Mouse (Mus musculus): ENCODE measurements at regions not wholly inside any gene's neighbourhood (a gene's known extent, or its start where the extent isn't known, plus 50 kb on each side); places are given as distances from the start of the nearest gene placed in this dataset.

DNA sequence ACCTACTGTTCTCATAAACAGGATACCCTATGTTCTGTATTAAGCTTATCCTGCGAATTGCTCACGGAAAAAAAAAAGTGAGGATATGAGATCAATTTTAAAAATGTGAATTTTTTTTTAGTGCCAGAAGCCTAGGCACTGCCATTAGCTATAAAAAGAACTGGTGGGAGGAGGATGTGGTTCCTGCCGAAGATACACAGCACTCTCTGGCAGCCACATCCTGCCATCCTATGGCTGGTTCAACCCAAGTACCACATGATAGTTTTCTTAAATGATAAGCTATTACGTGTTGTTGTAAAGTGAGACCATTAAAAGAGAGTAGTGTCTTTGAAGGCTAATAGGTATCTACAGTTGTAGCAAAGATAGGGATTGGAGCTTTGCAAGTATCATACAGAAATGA lies 58.2 kb upstream of the Ppp3ca start:
- no peak for DNase-seq (ENCODE audit: low spot score)

DNA sequence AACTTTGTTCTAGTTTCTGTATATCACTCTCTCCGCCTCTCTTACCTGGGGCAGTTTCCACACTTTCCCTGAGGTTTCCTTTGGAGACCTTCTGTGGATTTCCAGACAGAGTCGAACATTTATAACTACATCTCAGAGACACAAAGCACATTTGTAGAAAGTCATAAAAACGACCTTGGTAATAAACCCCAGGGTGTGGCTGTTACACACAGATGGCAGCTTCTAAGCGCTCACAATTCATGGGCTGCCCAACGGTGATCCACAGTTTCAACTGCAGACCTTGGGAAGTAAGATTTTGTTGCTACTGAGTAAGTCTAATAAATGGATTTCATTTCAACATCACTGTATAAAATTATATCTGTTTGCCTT lies 59.4 kb upstream of the Ppp3ca start:
- DNase-seq (ENCODE audit: low spot score), result no peak

DNA sequence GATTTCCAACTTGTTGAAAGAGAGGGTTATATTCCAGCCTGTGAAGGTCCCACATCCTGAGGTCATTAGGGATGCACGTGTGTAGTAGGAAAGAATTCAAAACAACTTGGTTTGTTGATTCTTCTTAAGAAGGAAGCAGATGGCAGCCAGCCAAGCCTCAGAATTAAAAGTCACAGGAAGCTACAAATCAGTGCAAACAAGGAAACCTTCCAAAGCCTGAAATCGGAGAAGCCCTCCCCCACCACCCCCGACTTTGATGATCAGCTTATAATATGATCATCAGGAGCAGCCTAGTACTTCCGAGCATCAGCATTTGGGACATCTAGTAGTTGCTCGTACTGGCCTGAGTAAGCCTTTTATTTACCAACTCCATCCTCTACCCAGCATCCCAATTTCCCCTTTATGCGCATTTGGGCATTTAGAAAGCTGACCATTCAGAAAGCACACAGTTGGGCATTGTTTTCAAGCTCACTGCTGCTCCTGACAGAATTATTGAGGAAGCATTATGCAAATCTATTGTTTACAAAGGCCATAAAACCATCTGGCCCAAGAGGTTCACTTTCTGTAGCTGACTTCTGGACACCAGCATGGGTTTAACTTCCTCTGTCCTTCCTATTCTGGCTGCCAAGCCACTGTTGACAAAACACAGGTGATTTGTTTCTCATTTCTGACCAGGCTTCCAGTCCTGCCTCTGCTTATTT lies 59.9 kb upstream of the Ppp3ca start:
- DNase-seq (ENCODE audit: low spot score), result peak; percentile 40

DNA sequence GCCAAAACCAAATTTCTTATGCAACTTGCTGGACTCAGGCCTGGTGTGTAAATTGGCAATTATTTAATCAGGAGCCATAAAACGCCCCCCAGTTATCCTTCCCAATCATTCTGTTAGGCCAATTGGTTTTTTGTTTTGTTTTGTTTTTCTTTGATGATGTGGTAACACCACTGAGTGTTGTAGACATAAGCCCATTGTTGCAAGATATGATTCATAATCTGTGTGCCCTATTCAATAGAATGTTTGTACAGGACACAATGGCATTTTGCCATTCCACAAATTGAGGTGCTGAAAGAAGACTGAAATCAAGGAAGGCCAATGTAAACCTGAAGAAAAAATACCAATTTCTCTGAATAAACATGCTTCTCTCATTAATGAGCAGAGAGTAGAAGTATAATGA lies 68.2 kb upstream of the Ppp3ca start:
- no peak for DNase-seq (ENCODE audit: low spot score)

DNA sequence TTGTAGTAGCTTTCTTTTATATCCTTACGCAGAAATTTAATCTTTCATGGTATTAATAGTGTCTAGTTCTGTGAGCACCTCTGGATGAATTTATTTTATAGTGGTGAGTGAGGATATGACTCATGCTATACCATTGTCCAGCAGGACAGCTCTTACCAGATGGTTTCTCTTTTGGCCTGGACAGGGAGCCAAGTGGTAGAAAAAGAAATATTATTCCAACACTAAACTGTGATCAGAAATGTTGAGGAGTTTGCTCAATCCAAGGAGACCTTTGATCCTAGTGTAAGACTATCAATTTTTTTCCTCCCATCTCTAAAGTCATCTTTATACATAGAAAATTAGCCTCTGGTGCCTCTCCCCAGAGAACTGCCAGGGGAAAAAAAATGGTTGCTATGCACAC lies 86.0 kb upstream of the Ppp3ca start:
- no peak for DNase-seq (ENCODE audit: low spot score)

DNA sequence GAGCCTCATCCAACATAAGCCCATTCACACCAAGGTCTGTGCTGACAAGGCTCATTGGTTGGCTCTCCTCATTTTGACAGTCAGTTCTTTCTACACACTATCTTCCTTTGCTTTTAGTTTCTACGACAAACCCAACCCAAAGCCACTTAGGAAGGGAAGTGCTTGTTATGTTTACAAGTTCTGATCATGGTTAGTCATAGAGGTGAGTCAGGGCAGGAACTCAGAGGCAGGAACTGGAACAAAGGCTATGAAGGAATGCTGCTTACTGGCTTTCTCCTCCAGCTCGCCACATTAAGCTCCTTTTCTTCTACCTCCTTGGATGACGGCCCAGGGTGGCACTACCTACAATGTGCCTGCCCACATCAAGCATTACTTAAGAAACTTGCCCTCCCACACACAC lies 91.9 kb upstream of the Ppp3ca start:
- no peak for DNase-seq (ENCODE audit: low spot score)

DNA sequence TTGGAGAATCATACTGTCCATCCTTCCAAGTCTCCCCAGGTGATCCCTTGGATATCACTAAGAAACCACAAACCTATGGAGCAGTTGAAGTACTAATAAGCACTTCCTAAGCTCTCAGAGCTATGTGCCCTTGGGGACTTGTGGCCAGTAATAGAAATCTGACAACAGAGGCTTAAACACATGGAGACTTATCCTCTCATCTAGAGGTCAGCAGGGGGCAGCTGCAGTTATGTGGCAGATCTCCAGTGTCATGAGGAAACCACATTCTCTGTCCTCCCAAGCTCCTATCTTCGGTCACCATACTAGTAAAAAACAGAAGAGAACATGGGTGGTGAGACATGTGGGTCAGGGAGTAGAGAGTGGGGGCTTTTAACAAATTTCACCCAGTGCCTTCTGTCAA lies 99.4 kb upstream of the Ppp3ca start:
- DNase-seq (ENCODE audit: low spot score), result no peak

DNA sequence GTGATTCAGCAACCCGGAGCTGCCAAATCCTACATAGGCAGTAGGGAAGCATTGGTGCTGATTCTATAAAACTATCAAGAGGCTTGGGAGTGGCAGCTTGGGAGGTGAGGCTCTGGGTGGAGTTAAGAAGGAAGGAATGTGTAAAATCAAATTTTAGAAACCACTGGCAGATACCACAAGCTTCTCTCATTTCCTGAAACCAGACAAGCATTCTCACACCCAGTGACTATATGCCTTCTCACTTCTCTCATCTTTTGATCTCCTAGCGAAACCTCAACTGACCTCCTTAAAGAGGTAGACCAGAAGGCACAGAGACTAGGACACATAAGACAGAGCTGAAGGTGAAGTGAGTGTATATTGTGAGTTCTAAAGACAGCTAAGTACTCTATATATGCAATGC lies 113.4 kb upstream of the Ppp3ca start:
- no peak for DNase-seq (ENCODE audit: low spot score)

DNA sequence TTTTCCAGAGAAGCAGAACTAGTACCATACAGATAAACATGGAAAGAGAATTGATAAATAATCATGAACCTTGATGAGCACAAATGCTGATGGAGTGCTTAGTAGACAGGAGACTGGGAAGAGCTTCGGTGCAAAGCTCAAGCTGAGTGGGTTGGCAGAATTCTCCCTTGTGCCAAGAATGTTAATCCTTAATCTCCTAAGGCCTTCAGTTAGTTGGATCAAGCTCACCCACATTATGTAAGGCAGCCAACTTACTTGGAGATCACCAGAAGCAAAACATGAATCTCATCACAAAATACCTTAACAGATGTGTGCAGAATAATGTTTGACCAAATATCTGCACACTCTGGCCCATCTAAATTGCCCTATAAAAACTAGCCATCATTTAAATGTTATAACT lies 120.5 kb upstream of the Ppp3ca start:
- DNase-seq (ENCODE audit: low spot score), result no peak

DNA sequence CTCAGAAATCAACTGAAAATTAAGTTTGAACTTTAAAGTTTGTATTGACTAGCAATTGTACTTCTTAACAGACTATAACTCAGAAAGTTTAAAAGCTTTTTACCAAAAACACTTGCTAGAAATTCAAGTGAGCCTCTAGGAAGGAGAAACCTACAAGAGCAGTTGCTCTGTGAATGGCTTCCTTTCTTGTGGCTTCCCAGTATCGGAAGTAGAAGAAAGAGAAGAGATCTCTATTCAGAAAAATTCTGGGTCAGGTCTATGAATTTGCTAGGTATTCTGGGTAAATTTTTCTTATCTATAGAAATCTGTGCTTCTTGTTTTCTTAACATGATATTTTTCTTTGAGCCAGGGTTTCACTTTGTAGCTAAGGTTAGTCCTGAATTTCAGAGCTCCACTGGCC lies 138.3 kb upstream of the Ppp3ca start:
- no peak for DNase-seq (ENCODE audit: low spot score)

DNA sequence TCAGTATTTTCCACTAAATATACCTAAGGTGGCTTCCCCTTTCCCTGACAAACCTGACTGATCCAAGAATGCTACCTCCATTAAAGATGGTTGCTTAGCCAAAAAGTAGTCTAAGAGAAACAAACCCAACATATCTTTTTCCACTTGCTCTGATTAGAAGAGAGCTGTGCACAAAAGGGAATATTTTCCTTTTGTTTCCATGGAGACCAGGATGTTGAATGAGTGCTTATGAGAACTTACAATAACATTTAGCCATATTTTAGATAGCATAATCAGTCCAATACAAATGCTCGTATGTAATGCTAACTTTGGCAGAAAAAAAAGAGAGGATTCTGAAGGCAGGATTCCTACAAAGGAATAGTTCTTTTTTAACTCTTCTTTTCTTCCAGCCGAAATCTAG lies 161.3 kb upstream of the Ppp3ca start:
- no peak for DNase-seq (ENCODE audit: low spot score)

DNA sequence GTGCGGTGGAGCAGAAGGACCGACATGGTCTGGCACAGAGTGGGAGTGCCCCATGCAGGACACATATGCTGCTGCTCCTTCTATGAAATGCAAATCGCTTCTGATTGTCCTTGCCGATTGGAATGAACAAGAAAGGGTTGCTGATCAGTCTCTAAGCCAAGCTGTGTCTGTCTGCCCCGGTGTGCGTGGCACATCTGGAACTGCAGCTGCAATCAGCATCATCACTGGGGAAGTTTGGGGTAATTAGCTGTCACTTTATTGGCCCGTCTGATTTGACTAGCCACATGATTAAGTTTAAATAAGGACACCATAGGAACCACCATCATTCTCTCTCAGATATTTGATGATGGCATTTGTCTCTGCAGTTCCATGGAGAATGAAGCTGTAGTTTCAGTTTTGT lies 162.9 kb upstream of the Ppp3ca start:
- DNase-seq (ENCODE audit: low spot score), result no peak

DNA sequence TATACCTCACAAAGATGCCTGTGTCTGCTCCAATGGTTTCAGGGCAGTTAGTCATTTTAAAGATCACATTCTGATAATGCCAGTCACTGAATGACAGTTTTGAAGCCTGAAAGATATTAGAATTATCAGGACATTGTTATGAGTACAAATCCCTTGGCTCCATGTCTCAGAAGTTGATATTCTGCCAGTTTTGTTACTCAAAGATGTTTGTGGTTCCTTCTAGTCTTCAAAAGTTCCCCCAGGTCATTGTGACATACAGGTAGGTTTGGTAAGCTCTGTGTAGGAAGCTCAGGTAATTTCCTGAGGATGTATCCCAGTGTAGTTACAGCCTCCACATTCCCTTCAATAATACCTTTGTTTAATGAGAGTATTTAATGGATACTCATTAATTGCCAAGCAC lies 169.0 kb upstream of the Bank1 start:
- no peak for DNase-seq (ENCODE audit: low spot score)

DNA sequence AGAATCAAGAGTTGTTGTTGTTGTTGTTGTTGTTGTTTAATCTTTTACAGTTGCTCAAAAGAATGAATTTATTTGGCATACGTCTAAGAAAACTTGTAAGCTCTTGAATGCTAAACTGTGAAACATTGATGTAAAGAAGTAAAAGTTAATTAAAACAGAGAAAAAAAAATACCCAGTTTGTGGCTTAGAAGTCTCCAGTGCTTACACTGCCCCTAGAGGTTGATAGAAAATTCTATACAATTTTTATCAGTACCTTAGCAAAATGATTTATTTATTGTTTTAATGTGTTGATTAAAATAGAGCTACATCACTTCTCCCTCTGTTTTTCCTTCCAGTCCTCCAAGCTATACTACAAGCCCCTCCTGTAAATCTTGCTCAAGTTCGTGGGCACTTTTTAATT lies 165.8 kb upstream of the Bank1 start:
- no peak for DNase-seq (ENCODE audit: low spot score)

DNA sequence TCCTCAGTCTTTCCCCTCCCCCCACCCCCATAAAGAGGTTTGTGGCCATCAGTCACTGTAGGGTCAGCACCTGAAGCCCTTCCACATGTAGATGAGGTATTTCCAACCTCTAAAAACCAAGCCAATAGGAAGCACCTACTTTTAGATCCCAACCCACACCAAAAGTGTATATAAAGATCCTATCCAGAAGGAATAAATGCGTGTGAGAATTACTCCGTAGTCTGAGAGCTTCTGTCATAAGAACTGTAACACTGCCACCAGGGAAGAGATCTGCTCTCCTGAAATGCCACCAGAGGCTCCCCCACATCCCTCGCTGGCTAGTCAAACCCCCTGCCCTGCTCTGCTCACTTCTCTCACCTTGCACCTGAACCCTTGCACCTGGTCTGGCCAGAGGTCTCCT lies 145.8 kb upstream of the Bank1 start:
- DNase-seq (ENCODE audit: low spot score), result no peak

DNA sequence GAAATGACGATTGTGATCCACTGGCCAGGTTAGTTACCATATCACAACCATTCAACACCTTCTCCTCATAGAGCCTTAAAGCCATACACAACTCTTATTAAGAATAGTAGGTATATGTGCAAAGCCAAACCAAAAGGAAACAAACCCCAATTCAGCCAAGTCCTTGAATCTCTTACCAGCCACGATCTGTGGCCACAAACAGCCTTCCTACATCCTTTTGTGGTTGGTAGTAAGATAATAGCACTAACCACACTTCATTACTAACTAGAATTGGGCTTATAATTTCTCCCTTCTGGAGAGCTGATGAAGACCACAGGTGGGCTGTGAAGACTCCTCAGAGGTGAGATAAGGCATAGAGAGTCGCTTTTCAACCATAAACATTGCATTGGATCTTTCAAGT lies 136.9 kb upstream of the Bank1 start:
- DNase-seq (ENCODE audit: low spot score), result no peak

DNA sequence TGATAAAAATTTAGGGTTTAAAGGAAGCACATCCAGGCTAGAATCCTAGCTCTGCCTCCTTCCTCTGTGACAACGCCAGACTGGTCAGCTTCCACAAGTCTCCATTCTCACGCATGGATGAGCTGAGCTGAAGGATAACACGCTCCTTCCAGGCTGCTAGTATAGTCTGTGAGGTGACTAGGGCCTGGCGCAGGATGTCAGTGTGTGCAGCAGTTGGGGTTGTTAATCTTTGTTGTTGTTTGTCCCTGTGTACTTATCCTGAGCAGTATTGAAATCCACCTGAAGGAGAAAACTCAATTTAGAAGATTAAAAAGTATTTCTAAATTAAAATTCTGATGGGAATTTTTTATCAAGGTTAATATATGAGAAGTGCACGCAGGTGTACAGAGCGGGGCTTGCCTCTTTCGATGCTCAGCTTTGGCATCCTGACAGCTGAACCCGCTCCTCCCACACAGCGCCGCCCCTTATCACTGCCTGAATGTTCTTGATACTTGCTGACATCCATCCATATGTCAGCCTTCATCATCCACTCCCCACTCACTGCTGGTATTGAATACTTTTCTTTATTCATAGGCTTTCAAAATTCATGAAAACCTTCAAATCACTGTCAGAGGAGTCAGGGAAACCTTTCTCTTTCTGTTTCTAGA lies 130.7 kb upstream of the Bank1 start:
- DNase-seq (ENCODE audit: low spot score), result no peak

DNA sequence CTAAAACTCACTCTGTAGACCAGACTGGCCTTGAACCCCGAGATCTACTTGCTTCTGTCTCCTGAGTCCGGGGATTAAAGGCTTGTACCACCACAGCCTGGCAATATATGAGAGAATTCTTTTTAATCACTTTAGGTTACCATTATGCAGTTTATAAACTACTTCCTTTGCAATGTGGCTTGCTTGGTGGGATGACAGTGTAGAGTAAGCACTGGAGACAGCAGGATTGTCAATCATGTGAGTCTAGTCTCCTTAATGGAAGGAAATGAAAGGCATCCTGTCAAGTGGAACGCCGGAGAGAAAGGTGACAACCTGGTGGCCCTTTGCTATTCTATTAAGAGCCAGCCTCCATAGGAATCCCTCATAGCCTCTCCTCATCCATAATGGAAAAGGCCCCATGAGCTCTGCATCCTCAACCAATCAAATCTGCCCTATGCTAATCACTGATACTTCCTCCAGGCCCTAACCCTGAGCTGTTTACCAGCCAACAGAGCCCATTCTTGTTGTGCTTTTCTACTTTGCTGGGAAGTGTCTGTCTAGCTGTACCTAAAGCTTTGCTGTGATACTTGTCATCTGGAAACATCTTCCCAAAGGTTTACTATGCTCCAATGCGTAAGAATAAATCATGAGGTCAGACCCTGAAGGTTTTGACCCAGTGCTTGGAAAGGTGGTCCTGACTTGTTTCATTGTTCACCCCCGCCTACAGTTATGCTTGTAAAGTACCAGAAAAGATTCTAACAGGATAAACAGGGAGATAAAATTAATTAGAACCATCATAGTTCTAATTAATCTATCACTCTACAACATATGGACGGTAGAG lies 130.0 kb upstream of the Bank1 start:
- no peak for DNase-seq (ENCODE audit: low spot score)

DNA sequence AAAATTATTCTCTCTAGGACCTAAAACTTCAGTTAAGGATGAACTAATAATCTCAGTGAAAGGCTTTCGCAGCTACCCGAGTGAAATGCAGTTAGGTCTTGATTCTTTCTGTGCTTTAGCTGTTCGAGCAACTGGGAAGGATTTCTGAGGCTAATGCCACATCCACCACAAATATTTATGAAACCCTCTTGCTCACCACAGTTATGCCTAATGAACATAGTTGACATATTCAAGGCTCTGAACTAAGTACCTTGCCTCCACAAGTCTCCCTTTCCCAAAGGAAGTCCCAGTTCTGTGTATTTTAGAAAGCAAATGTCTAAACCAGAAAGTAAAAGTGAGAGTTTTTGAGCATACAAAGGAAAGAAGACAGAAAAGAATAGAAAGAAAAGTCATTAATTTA lies 129.1 kb upstream of the Bank1 start:
- no peak for DNase-seq (ENCODE audit: low spot score)

DNA sequence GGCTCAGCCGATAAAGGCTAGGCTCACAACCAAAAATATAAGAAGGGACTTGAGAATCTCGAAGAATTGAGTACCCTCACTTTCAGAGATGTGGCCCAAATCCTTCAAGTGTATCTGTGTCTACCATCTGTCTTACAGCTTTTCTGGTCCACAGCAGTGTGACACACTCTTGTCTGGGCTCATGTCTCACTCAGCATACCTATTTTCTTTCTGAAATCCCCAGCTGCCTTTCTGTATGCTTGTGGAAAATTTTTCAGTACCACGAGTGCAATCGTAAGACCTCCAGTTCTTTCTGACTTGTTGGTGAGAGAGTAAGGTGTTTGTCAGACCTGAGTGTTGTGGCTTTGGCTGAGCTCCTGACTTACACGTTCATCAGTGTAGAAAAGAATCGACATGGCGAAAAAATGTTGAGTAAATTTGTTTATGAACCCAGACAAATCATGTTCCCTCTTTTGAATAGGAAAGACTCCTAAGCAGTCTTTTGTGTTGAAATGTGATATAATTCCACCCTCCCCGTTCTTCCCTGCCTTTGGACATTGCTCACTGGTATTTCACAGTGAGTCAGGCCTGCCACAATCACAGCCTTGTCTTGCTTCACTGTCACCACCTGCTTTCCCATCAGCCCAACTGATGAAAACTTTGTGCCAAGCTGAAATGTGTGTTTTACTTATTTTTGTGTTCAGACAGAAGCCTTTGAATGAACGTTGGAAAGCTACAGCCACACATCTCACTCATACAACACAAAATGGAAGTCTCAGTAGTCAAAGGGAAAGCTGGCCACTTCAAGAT lies 125.3 kb upstream of the Bank1 start:
- DNase-seq (ENCODE audit: low spot score), result no peak

DNA sequence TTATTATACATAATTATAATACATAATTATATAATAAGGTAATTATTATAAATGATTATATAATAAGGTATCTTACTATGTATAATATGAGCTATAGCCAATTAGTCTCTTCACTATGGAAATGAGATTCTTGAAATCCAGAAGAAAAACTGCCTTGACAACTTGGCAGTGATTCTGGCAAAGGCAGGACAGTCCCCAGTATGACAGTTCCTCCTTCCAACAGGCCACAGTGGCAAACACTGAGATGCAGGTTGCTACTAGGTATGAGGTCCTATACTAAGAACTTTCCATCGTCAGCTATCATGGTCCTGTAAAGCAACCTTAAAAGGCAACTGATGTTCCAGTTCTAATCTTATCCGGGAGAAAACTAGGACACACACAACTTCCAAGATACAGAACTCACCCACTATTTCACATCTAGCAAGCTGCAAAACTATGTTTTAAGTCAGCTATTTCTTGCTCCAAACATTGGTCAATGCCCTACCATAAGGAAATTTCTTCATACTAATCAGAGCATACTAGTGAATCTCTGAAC lies 124.6 kb upstream of the Bank1 start:
- DNase-seq (ENCODE audit: low spot score), result no peak

DNA sequence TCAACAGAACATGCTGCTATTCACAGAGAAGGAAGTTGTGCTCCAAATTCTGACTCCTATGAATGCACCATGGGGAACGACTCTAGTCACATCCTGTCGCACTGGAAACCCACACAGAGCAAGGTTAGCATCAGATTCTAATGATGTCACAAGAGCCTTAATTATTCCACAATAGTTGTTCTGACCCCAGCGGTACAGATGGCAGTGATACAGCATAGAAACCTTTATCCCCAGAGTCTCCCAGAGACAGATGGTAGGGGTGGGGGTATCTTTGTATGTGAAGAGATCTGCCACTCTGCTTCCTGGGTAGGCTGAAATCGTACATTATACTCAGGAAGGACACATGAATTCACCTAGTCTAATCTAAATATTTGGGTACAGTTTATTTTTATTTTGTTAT lies 123.5 kb upstream of the Bank1 start:
- DNase-seq (ENCODE audit: low spot score), result no peak
